Mouse (Mus musculus): ENCODE measurements around the gene Lrp3. TPM values are rescaled to one million over a fixed set of nuclear protein-coding genes. Genes with fewer than 3 reads are reported as not detected.

Gene Lrp3
- total and polyA plus RNA-seq, 2 experiments from 2014 or later: 22.1 to 122 TPM

GRCm38 (mm10) chr7:35235308-35235707 lies 20.0 kb upstream of the Lrp3 start:
- H3K36me3 ChIP-seq (ENCODE audit: insufficient read depth): no peaks in the 10 kb centered on the region
- no peak for TF ChIP-seq CTCF (IDR thresholded peaks at IDR 0.05; ENCODE audit: low read depth)
- peak overlapping the region; percentile 31; the same call in 1 of the 2 replicates for H3K9ac ChIP-seq
- ATAC-seq: peak; percentile 75
- H3K9me3 ChIP-seq (ENCODE audit: low read length): no peaks in the 10 kb centered on the region
- peak; percentile 86 for DNase-seq
- no peaks in the 10 kb centered on the region for H3K4me1 ChIP-seq (ENCODE audit: insufficient read depth)
- peak overlapping the region; percentile 69 for H3K4me3 ChIP-seq (ENCODE audit: low read depth, low read length)
- 12% methylated on average over 9 of the region's 9 CpGs for WGBS
- no peaks in the 10 kb centered on the region for H3K27me3 ChIP-seq (ENCODE audit: insufficient read depth, low read length)
- peak overlapping the region; percentile 83 for H3K27ac ChIP-seq (ENCODE audit: low read depth, low read length)
- H3K4me2 ChIP-seq (ENCODE audit: low read depth): peak overlapping the region; percentile 48

GRCm38 (mm10) chr7:35234361-35235245 lies 19.3 kb upstream of the Lrp3 start:
- peak; percentile 100 for DNase-seq

GRCm38 (mm10) chr7:35233861-35234260 lies 18.6 kb upstream of the Lrp3 start:
- no peak for DNase-seq
- Histone ChIP-seq H3K27ac (ENCODE audit: low read depth, low read length) (peak overlapping the region; percentile 97), H3K27me3 (ENCODE audit: insufficient read depth, low read length) (no peaks in the 10 kb centered on the region), H3K9me3 (ENCODE audit: low read length) (no peaks in the 10 kb centered on the region), H3K4me1 (ENCODE audit: insufficient read depth) (no peaks in the 10 kb centered on the region), H3K4me2 (ENCODE audit: low read depth) (peak overlapping the region; percentile 48), H3K9ac (peak overlapping the region; percentile 66), H3K4me3 (ENCODE audit: low read depth, low read length) (peak overlapping the region; percentile 69), H3K36me3 (ENCODE audit: insufficient read depth) (no peaks in the 10 kb centered on the region)
- TF ChIP-seq CTCF (IDR thresholded peaks at IDR 0.05; ENCODE audit: low read depth): no peak
- ATAC-seq: no peak
- 37% methylated on average over 12 of the region's 12 CpGs for WGBS

More at GRCm38 (mm10) chr7:35234361-35235245, 19.3 kb upstream of the Lrp3 start:
- peak overlapping the region; percentile 48 for H3K4me2 ChIP-seq (ENCODE audit: low read depth)
- H3K27ac ChIP-seq (ENCODE audit: low read depth, low read length): peak overlapping the region; percentile 97
- H3K4me3 ChIP-seq (ENCODE audit: low read depth, low read length): peak overlapping the region; percentile 69
- WGBS: under 1% methylated on average over 45 of the region's 45 CpGs
- H3K9ac ChIP-seq: peak overlapping the region; percentile 66
- H3K36me3 ChIP-seq (ENCODE audit: insufficient read depth): no peaks in the 10 kb centered on the region
- no peaks in the 10 kb centered on the region for H3K9me3 ChIP-seq (ENCODE audit: low read length)
- no peaks in the 10 kb centered on the region for H3K27me3 ChIP-seq (ENCODE audit: insufficient read depth, low read length)
- H3K4me1 ChIP-seq (ENCODE audit: insufficient read depth): no peaks in the 10 kb centered on the region
- TF ChIP-seq CTCF (IDR thresholded peaks at IDR 0.05; ENCODE audit: low read depth): peak; percentile 7; the same call in 1 of the 2 replicates
- peak; percentile 95 for ATAC-seq

- no peaks in the 10 kb centered on the region for H3K4me1 ChIP-seq (ENCODE audit: insufficient read depth)
- H3K4me2 ChIP-seq (ENCODE audit: low read depth): no peak overlapping the region
- no peak for DNase-seq
- no peak overlapping the region for H3K27ac ChIP-seq (ENCODE audit: low read depth, low read length)
- H3K9me3 ChIP-seq (ENCODE audit: low read length): no peaks in the 10 kb centered on the region
- no peak overlapping the region for H3K4me3 ChIP-seq (ENCODE audit: low read depth, low read length)
- WGBS: 37% methylated on average over 13 of the region's 13 CpGs
- no peak for TF ChIP-seq CTCF (IDR thresholded peaks at IDR 0.05; ENCODE audit: low read depth)
- no peaks in the 10 kb centered on the region for H3K36me3 ChIP-seq (ENCODE audit: insufficient read depth)
- ATAC-seq: no peak
- H3K9ac ChIP-seq: no peak overlapping the region
- H3K27me3 ChIP-seq (ENCODE audit: insufficient read depth, low read length): no peaks in the 10 kb centered on the region
Observed at GRCm38 (mm10) chr7:35232796-35233455, 17.6 kb upstream of the Lrp3 start.

- Histone ChIP-seq H3K9ac (no peak overlapping the region), H3K4me2 (ENCODE audit: low read depth) (no peak overlapping the region), H3K4me3 (ENCODE audit: low read depth, low read length) (no peak overlapping the region), H3K4me1 (ENCODE audit: insufficient read depth) (no peaks in the 10 kb centered on the region), H3K9me3 (ENCODE audit: low read length) (no peaks in the 10 kb centered on the region), H3K27me3 (ENCODE audit: insufficient read depth, low read length) (no peaks in the 10 kb centered on the region), H3K36me3 (ENCODE audit: insufficient read depth) (no peaks in the 10 kb centered on the region), H3K27ac (ENCODE audit: low read depth, low read length) (no peak overlapping the region)
- peak; percentile 35 for DNase-seq
- WGBS: 58% methylated on average over 3 of the region's 3 CpGs
- TF ChIP-seq CTCF (IDR thresholded peaks at IDR 0.05; ENCODE audit: low read depth): peak; percentile 63
- ATAC-seq: no peak
Observed at GRCm38 (mm10) chr7:35230333-35230732, 15.0 kb upstream of the Lrp3 start.

- no peak overlapping the region for H3K9ac ChIP-seq
- H3K36me3 ChIP-seq (ENCODE audit: insufficient read depth): no peaks in the 10 kb centered on the region
- no peak overlapping the region for H3K27ac ChIP-seq (ENCODE audit: low read depth, low read length)
- ATAC-seq (no peak), DNase-seq (no peak)
- 73% methylated on average over 9 of the region's 9 CpGs for WGBS
- H3K27me3 ChIP-seq (ENCODE audit: insufficient read depth, low read length): no peaks in the 10 kb centered on the region
- no peaks in the 10 kb centered on the region for H3K4me1 ChIP-seq (ENCODE audit: insufficient read depth)
- H3K4me2 ChIP-seq (ENCODE audit: low read depth): no peak overlapping the region
- TF ChIP-seq CTCF (IDR thresholded peaks at IDR 0.05; ENCODE audit: low read depth): no peak
- H3K4me3 ChIP-seq (ENCODE audit: low read depth, low read length): no peak overlapping the region
- no peaks in the 10 kb centered on the region for H3K9me3 ChIP-seq (ENCODE audit: low read length)
Observed at GRCm38 (mm10) chr7:35220694-35221365, 5.5 kb upstream of the Lrp3 start.

Measured in forebrain, postnatal 0 days (tissue).